Mouse (Mus musculus): Measurements from ENCODE around the gene Cyb5r4.
"Not testable (repeated sequence)": the region's sequence is repeated elsewhere in the genome, so short reads cannot be mapped to it uniquely, and the experiment has no call there.

Gene Cyb5r4

DNA sequence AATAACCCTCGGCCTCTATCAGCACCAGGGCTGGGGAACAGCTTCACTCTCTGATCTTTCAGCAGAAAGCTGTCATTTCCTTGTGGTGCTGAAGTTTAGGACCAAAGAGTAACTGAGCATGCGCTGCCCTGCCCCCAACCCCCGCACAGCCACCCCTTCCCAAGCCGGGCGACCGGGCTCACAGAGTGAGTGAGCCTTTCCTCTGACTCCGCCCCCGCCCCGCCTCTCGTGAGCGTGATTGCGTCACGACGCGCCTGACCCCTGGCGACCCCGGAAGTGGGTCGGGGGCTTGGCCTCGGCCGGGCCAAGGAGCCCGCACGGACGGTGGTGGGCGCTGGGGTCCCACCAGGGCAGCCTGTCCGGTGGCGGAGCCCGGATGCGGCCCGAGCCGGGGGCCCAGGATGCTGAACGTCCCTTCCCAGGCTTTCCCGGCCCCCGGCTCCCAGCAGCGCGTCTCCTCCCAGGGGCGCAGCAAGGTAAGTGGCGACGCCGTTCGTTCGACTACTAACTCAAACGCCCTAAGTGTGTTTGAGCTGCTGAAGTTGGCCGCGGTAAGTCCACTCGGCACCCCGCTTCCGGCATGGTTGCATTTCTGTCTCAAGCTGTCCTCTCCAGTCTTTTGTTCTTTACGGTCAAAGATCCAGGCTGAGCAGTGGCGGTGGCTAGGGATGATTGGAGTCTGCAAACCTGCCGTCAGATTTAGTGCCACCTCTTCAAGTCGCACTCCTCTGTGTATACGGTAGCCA is at the start of gene Cyb5r4:
TSS of gene Cyb5r4 (plus strand) at position 237 of the 746 bp plus-strand sequence.
- peak; percentile 94 to 97 for DNase-seq (ENCODE audit: low spot score in 2 of 2)

DNA sequence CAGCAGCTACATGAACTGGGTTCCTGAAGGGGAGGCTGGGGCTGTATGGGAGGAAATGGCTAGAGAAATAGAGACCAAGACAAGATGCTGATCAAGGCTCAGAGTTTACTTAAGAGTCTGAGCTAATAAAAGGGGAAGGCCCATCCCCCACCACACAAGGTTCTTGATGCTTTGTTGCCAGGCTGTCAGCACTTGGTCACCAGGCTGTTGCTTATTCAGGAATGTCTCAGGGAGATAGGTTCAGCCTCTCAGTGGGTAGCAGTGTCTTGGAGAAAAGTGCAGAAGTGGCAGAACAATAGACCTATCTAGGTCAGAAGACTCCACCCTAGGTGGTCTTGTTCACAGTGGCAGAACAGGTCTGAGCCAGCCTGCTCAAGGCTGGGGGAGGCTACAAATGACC is 49.3 kb upstream of the Cyb5r4 start:
- not testable (repeated sequence) for DNase-seq (ENCODE audit: low spot score in 2 of 2)

DNA sequence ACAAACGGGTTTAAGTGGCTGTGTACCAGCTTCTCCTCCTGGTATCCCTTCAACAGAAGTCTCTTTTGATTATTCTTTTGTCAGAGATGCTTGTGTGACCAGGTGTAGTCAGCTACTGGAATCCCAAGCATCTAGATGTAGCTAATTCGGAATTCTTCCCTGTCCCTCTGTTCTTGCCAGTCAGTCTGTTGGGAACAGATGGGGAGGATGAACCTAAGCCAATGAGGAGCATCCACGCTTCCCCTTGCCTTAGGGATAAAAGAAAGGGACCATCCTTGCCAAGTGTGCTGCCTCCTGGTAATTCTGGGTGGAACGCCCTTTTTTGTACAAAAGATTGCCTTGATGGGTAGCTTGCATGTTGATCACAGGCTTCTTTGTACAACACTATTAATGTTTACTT is 48.3 kb upstream of the Cyb5r4 start:
- no peak for DNase-seq (ENCODE audit: low spot score in 2 of 2)

DNA sequence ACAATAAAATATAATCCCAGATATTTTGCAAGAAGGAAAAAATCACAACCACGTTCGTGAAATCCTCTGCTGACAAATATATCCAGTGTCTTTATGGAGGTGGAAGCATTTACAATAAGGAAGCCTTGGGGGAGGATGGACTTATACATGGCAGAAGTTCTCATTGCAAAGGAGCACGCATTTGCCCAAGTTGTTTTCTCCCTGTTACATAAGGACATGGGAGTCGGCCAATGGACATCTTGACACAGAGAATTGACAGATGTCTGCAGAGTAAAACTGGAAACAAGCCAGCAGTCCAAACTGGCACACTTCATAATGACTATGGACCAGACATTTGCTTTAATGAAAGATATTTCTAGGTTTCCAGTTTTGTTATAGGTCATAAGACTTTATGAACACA is 44.9 kb upstream of the Cyb5r4 start:
- no peak for DNase-seq (ENCODE audit: low spot score in 2 of 2)

DNA sequence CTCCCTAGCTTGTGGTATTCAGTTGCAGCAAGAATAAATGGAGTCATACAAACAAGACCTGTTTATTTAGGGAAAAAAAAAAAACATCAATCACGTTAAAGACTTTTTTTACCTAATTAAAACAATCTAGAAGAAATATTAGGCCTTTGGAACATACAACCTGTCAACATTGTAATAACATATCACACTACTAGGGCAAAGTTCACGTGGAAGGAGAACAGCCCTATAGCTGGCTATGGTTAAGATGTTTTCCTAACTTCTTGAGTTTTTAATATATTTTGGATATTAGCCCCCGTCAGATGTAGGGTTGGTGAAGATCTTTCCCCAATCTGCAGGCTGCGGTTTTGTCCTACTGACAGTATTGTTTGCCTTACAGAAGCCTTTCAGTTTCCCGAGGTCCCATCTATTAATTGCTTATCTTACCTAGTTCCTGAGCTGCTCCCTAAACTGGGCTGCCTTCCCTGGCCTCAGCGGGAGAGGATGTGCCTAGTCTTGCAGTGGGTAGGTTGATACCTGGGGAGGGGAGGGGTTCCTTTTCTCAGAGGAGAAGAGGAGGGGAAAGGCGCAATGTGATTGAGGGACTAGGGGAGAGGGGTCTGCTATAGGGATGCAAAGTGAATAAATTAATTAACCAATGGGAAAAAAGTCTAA is 43.4 kb upstream of the Cyb5r4 start:
- DNase-seq (ENCODE audit: low spot score in 2 of 2): no peak

DNA sequence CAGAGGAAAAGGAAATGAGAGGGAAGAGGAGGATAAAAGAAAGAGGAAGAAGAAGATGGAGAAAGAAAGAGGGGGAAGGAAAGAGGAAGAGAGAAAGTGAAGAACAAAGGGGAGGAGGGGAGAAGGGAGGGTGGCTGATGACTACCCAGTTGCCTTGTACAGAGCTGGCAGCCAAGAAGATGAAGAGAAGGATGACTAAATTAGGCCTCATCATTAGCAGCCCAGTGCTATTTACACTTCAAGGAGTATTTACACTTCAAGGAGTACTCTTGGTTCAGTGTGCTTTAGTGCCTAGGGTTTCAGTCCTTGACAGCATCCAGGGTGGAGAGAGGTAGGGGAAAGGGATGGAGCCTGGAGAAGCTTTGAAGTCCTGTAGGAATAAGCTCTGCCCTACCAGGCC is 41.8 kb upstream of the Cyb5r4 start:
- no peak for DNase-seq (ENCODE audit: low spot score in 2 of 2)

DNA sequence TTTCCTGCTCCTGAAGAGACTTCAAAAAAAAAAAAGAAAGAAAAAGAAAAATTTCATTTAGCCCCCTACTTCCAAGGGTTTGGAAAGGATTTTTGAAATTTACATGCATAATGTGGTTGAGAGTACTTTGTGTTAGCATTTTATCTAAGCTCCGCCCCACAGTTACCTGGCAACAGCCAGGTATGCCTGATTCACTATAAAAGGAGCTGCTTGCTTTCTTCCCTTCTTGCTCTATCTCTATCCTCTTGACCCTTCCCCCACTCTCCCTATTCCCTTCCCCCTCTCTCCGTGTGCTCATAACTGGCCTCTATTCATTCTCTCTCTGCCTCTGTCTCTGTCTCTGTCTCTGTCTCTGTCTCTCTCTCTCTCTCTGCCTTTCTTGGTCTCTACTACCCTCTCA is 40.9 kb upstream of the Cyb5r4 start:
- DNase-seq (ENCODE audit: low spot score in 2 of 2): no peak

DNA sequence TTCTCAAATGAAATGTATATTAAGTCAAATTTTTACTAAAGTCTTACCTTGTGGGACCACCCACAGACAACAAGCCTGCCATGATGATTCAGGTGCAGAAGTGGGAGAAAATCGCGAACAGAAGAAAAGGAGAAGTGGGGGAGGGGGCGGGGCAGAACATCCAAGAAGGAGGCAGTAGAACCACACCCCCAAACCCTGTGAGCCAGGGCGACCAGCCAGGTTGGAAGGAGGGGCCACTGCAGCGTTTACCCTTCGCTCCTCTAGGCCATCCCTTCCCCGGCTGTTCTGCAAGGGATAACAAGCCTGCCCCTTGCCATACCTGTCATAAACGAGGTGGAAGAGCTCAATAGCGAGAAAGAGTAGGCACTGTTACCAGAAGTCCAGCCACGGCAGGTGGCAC is 40.3 kb upstream of the Cyb5r4 start:
- DNase-seq (ENCODE audit: low spot score in 2 of 2): no peak

DNA sequence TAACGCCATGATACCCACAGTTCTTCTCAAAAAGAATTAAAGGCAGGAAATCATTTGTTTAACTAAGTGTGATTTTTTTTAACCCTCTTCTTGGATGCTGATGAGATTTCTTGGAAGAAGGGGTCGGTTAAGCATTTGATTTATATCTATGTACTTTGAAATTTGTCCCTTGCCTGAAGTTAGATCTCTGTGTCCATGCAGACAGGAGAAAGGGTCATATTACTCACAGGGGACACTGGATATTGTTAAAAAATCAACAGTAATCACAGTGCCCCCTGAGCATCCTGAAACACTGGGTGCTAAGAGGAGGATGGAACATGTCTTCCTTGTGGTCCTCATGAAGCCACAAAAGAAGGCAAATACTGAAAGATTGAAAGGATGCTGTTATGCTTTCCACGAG is 37.2 kb upstream of the Cyb5r4 start:
- no peak for DNase-seq (ENCODE audit: low spot score in 2 of 2)

DNA sequence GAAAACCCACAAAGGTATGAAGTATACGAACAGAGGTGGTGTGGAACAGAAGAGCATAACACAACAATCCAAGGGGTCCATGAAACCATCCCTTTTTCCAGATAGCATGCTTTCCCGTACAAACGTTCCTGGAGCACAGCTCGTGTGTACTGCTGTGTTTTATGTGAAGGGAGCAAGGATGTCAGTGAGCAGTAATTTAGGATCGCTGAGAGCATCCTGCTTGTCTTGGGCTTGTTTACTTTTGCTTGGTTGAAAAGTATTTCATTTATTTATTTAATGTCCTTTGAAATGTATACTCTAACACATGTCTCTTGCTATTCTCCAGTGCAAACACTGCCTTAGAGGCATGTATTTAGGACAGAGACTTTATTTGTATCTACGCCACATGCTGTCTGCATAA is 36.7 kb upstream of the Cyb5r4 start:
- DNase-seq (ENCODE audit: low spot score in 2 of 2): no peak

DNA sequence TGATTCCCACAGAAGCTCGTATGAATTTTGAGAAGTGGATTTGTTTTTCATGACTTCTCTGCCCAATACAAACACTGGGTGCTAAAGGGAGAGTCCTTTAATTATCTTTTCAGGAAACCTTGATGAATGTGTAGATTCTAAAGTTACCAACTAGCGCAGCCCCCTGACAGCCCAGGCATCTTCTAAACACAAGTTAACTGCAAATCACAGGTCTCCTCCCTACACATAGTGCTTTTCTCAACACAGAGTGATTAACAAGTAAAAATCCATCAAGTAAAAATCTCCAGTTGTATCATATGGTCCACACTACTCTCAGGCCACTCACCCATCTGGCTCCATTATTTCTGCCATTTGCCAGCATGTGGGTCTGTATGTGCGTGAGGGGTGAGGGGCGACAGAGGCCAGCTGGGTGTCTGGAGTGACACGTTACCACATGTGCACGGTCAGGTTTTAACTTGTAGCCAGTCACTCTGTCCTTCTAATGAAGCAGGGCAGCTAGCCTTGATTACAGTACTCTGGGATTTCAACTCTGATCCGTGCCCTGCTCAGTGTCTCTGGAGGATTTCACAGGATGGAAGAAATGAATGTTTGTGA is 35.0 kb upstream of the Cyb5r4 start:
- DNase-seq (ENCODE audit: low spot score in 2 of 2): no peak

DNA sequence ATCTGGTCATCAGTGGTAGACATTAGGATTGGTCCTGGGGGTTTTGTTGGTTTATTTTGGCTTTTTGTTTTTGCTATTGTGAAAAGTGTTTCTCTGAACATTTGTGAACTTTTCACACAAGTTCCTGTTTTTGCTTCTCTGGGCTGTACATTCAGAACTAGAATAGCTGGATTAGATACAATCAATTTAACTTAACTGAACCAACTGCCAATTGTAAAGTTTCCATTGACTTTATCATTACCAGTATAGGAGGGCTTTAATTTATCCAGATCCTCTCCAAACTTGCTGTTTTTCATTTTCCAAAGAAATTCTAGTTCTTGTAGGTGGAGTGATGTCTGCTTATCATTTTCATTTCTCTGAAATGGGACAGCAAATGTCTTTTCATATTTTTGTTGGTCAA is 32.0 kb upstream of the Cyb5r4 start:
- DNase-seq (ENCODE audit: low spot score in 2 of 2): no peak

DNA sequence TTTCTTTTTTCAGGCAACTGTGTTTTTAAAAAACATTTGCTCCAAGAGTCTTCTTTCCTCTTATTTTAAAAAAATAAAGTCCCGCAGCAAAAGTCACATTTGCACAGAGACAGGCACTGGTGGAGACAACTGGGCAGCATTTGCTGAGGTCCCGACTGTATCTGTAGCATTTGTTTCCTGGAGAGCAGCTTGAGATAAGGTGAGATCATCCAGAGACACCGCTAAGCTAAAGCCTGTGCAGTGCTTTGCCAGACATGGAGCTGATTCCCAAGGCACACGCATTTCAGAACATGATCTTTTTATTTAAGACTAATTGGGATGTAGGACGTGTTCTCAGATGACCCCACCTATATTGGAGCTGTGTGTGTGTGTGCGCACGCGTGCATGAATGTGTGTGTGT is 30.1 kb upstream of the Cyb5r4 start:
- DNase-seq (ENCODE audit: low spot score in 2 of 2): no peak

DNA sequence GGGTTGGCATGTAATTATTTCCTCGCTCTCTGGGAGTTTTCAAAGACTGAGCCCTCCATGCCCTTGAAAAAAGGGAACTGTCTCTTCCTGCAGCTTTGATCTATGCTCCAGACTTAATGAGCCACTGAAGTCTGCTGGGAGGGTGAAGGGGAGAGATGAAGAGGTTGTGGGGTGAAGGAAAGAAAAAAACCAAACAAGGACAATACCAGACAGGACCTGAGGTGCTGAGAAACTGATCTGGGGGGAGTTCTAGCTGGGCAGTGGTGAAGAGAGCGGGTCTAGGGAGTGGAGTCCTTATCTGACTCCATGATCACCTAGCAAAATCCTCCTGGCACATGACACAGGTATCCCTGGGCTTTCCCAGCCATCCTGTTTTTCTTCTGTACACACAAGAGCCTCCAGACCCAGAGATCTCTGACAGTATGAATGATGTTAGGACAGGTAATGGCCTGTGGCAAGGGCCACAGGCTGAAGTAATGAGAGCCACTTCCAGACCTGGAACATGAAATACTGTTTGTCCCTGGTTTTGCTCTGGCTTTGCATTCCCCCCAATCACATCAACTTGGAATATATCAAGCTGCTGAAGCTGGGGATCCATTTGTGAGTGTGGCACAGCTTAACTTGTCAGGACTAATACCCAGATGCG is 24.6 kb upstream of the Cyb5r4 start:
- no peak for DNase-seq (ENCODE audit: low spot score in 2 of 2)

DNA sequence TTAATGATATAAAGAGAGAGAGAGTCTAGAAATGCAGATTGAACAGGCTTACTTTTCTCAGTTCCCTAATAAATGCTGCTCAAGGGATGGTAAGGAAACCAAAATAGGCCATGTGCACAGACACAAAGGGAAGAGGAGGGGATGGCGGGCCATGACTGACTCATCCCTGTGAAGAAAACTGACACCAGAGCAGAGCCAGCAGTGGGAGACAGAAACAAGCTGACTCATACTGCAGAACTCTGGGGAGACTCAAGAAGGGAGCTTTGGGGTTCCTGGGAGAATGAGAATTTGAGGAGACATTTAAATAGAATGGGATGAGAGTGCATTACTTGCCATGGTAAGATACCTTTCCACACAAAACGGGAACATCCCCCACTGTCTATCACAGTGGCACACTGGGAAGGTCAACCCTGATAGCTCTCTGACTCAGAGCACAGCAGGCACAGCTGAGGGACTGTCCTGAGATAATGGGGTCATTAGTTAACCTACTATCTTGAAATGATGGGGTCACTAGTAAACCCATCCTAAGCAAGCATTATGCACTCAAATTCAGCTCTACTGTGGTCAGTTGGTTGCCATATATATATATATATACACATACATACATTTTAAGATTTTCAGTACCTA is 21.7 kb upstream of the Cyb5r4 start:
- DNase-seq (ENCODE audit: low spot score in 2 of 2): no peak

DNA sequence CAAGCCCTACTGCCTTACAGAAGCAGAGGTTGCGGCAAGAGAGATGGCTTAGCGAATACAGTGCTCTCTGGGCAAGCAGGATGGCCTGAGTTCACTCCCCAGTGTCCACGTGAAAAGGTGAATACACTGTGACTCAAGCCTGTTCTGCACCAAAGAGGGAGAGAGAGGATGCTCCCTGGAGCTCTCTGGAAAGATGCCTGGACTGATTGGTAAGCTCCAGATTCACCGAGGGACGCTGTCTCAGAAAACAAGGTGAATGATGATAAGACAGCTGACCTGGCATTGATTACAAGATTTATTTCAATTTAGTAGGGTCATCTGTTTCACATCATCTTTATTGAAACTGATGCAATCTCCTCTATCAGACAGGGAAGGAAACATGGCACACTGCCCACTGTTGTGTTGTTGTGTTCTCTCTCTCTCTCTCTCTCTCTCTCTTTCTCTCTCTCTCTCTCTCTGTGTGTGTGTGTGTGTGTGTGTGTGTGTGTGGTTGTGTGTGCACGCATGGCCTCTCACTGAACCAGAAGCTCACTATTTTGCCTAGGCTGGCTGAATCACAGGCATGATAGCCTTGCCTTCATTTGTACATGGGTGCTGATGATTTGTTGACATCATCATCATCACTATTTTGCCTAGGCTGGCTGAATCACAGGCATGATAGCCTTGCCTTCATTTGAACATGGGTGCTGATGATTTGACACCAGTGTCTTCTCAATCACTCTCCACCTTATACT is 16.9 kb upstream of the Cyb5r4 start:
- no peak for DNase-seq (ENCODE audit: low spot score in 2 of 2)

DNA sequence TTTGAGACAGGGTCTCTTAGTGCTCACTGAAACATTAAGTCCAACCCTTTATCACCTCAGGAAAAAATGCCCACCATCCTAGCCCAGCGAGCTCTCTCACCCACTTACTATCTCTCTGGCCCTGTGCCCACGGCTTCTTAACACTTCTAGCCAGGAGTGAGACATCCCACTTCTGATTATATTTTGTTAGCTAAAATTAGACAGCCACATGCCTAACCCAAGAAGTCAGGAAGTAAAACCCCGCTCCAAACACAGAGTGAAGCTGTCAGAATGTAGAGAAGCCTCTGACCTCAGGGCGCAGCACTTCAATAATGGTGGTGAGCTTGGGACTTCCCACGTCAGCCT is 16.4 kb upstream of the Cyb5r4 start:
- DNase-seq (ENCODE audit: low spot score in 2 of 2): no peak

DNA sequence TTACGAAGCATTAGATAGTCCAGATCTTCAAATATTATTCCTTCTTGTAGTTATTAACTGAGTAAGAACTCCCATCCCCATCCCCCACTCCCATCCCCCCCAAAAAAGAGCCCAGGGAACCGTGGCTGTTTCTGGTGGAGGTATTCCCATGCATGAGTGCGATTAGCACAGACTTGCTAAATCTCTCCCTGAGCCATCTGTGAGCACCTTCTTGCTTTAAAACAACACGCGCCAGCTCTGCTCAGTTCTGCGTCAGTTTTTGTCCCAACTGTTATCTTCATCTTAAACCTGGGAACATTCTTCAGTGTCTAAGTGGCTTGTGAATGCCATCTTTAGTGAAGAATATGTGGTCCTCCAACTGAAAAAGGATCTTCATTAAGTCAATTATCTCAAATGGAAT is 13.3 kb upstream of the Cyb5r4 start:
- no peak for DNase-seq (ENCODE audit: low spot score in 2 of 2)

DNA sequence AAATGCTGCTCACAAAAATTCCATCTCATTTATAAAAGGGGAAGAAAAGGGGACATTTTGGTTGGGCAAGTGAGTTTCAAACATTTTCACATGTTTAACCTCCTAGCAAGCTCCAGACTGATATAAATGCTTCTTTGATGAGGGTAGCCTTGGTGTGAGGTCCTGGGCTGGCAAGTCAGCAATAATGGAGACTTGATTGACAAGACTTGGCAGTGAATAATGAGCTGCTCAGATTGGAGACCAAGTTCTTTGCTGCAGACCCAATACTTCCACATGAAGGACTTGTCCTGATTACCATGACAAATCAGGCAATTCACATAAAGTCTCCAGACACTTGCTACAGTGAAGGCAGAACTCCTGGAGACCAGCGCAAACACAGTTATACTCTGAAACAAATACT is 12.9 kb upstream of the Cyb5r4 start:
- no peak for DNase-seq (ENCODE audit: low spot score in 2 of 2)

DNA sequence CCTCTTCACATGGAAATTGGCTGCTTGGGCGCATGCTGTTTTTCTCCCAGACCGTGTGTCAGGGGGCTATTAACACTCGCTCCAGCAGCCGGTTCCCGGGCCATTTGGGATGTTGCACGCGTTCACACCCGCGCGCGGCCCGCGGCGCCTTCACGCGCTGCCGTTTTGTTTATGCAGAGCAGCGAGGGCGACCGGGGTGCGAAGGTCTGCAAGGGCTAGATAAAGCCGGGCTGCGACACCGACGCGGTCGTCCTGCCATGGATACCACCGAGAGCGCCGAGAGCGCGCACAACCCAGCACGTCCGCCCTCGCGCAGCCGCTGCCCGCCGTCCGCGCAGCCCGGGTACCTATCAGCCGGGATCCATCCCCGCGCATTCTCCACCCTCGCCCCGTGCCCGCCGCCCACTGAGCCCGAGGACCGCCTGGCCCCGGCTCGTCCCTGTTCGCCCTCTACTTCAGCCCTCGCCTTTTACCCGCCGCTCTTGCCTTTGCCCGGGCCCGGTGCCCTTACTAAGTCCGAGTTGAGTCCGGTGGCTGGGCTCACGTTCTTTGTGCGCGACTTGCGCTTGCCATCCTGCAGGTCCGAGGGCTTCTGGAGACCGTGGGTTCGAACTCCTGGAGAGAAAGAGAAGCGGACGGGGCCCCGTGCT is 6.4 kb upstream of the Cyb5r4 start, which contains the start of gene Ripply2:
TSS of gene Ripply2 (plus strand) at position 250 of the 650 bp plus-strand sequence.
- no peak for DNase-seq (ENCODE audit: low spot score in 2 of 2)

DNA sequence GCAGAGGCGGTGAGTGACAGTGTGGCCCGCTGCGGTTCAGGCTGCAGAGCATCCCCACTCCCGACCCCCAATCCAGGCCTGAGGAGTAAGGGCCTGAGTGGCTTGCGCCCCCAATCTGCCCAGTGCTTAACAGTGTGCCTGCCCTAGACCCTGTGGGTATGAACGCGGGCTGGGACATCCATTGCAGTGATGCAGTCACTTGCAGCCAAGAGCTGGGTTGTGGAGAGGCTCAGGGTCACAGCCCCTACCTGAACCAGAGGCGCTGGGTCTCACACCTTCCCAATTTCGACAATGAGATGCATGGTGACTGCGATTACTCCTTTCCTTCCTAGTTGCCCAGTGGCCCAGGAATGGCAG is 5.9 kb upstream of the Cyb5r4 start:
- DNase-seq (ENCODE audit: low spot score in 2 of 2): no peak
